Mouse (Mus musculus) ES-Bruce4 (cell line): ENCODE measurements around the gene Notch4. TPM values are rescaled to one million over a fixed set of nuclear protein-coding genes. Genes with fewer than 3 reads are reported as not detected.
A peak's percentile ranks its signal among the peaks of the same experiment; 100 is the strongest.
"Not testable (repeated sequence)": the region's sequence is repeated elsewhere in the genome, so short reads cannot be mapped to it uniquely, and the experiment has no call there.

Source experiments
- H3K27ac ChIP-seq: 2 replicates; pipeline ENCODE4 v1.5.1; 2012; ENCODE audit warnings: low read length, inconsistent platforms; ENCODE audit not compliant: insufficient read depth
- H3K27me3 ChIP-seq: 2 replicates; pipeline ENCODE4 v1.6.1; 2012; ENCODE audit warnings: mild to moderate bottlenecking, low read length, inconsistent platforms; ENCODE audit not compliant: control insufficient read depth, poor library complexity, insufficient read depth, severe bottlenecking
- H3K36me3 ChIP-seq: 2 replicates; pipeline ENCODE4 v1.6.1; 2012; ENCODE audit warnings: inconsistent platforms, mild to moderate bottlenecking, low read length, moderate library complexity; ENCODE audit not compliant: control insufficient read depth, poor library complexity, insufficient read depth, severe bottlenecking
- H3K4me1 ChIP-seq: one replicate; pipeline ENCODE4 v1.8.1; 2011; ENCODE audit warnings: low read length; ENCODE audit not compliant: control insufficient read depth, insufficient read depth
- H3K4me3 ChIP-seq: 2 replicates; pipeline ENCODE4 v1.5.1; 2011; ENCODE audit warnings: low read depth, mild to moderate bottlenecking, low read length
- H3K9ac ChIP-seq: 2 replicates; pipeline ENCODE4 v1.6.1; 2012; ENCODE audit warnings: low read depth, mild to moderate bottlenecking, inconsistent platforms; ENCODE audit not compliant: poor library complexity, severe bottlenecking
- H3K9me3 ChIP-seq: replicated peaks from 2 replicates; pipeline ENCODE4 v1.6.1; 2012; ENCODE audit warnings: mild to moderate bottlenecking, low read length, inconsistent platforms; ENCODE audit not compliant: control insufficient read depth, poor library complexity, insufficient read depth, severe bottlenecking
- CTCF ChIP-seq: IDR thresholded peaks from one replicate; pipeline ENCODE4 v1.8.1; 2011; ENCODE audit warnings: low read depth, low read length
- EP300 ChIP-seq: IDR thresholded peaks from 2 replicates; pipeline ENCODE4 v1.6.1; 2011; ENCODE audit warnings: low read depth, low read length; ENCODE audit not compliant: insufficient read depth
- POLR2A ChIP-seq: IDR thresholded peaks from one replicate; pipeline ENCODE4 v1.8.1; 2011; ENCODE audit warnings: low read length; ENCODE audit not compliant: insufficient read depth
- polyA plus RNA-seq: library from polyadenylated mRNA; stranded (reverse); fragments of >200 nt; gene quantifications from 2 replicates; pipeline ENCODE4 v1.2.4, GENCODE M21; 2011; ENCODE audit warnings: low read depth; ENCODE audit not compliant: missing spikeins, insufficient read depth, insufficient read length

Gene Notch4
- 4.6 and 7.0 TPM in 2 replicates for polyA plus RNA-seq

GRCm38 (mm10) chr17:34564003-34564421 is at the start of gene Notch4:
Notch4 (plus strand) TSS chr17:34564268.
- Histone ChIP-seq H3K9me3 (no peaks in the 10 kb centered on the region), H3K4me1 (peaks cover 6% of the 10 kb centered on the region), H3K27me3 (no peaks in the 10 kb centered on the region), H3K36me3 (no peaks in the 10 kb centered on the region), H3K27ac (peak within 1 kb of the TSS; percentile 40), H3K9ac (peak within 1 kb of the TSS; percentile 15), H3K4me3 (peak within 1 kb of the TSS; percentile 41)
- TF ChIP-seq POLR2A (no peak), EP300 (peak; percentile 84; the same call in 1 of the 2 replicates), CTCF (no peak)

GRCm38 (mm10) chr17:34516514-34516913 is 47.6 kb upstream of the Notch4 start:
- H3K9ac ChIP-seq = no peak overlapping the region
- H3K9me3 ChIP-seq = no peaks in the 10 kb centered on the region
- no peaks in the 10 kb centered on the region for H3K4me1 ChIP-seq
- H3K27me3 ChIP-seq = no peaks in the 10 kb centered on the region
- TF ChIP-seq CTCF (no peak), POLR2A (no peak), EP300 (no peak)
- H3K27ac ChIP-seq = no peak overlapping the region
- no peak overlapping the region for H3K4me3 ChIP-seq
- no peaks in the 10 kb centered on the region for H3K36me3 ChIP-seq

GRCm38 (mm10) chr17:34517252-34517651 is 46.8 kb upstream of the Notch4 start, which contains the start of gene Btnl6:
Btnl6 (minus strand) TSS chr17:34517352.
- no peaks in the 10 kb centered on the region for H3K36me3 ChIP-seq
- no peak within 1 kb of the TSS for H3K9ac ChIP-seq
- H3K4me3 ChIP-seq = no peak within 1 kb of the TSS
- no peaks in the 10 kb centered on the region for H3K9me3 ChIP-seq
- H3K27ac ChIP-seq = no peak within 1 kb of the TSS
- no peak for TF ChIP-seq POLR2A
- no peak for TF ChIP-seq CTCF
- TF ChIP-seq EP300 = no peak
- no peaks in the 10 kb centered on the region for H3K27me3 ChIP-seq
- no peaks in the 10 kb centered on the region for H3K4me1 ChIP-seq

- Histone ChIP-seq H3K4me1 (no peaks in the 10 kb centered on the region), H3K27me3 (no peaks in the 10 kb centered on the region), H3K9me3 (no peaks in the 10 kb centered on the region), H3K9ac (no peak overlapping the region), H3K27ac (no peak overlapping the region), H3K4me3 (no peak overlapping the region), H3K36me3 (no peaks in the 10 kb centered on the region)
- TF ChIP-seq EP300 = no peak
- no peak for TF ChIP-seq POLR2A
- no peak for TF ChIP-seq CTCF
Measured at GRCm38 (mm10) chr17:34517795-34518194, 46.3 kb upstream of the Notch4 start.

- H3K4me3 ChIP-seq, H3K4me1 ChIP-seq, H3K27me3 ChIP-seq, H3K9me3 ChIP-seq, H3K36me3 ChIP-seq, H3K27ac ChIP-seq, H3K9ac ChIP-seq: not testable (repeated sequence)
Measured at GRCm38 (mm10) chr17:34518571-34518970, 45.5 kb upstream of the Notch4 start.

GRCm38 (mm10) chr17:34519001-34519400 is 45.1 kb upstream of the Notch4 start:
- Histone ChIP-seq H3K27me3 (no peaks in the 10 kb centered on the region), H3K4me1 (no peaks in the 10 kb centered on the region), H3K9ac (no peak overlapping the region), H3K4me3 (no peak overlapping the region), H3K27ac (no peak overlapping the region), H3K9me3 (no peaks in the 10 kb centered on the region), H3K36me3 (no peaks in the 10 kb centered on the region)
- TF ChIP-seq POLR2A (no peak), EP300 (no peak), CTCF (no peak)
